Mouse (Mus musculus): Measurements from ENCODE around the gene Vmn1r214. TPM values are rescaled to one million over a fixed set of nuclear protein-coding genes. Genes with fewer than 3 reads are reported as not detected.

Vmn1r214 gene
- not detected for total RNA-seq (2021)
- long read RNA-seq, experiment 1, result 0 reads
- long read RNA-seq, experiment 2, result 0 reads

GRCm38 (mm10) chr13:23030118-23030517 lies at the start of gene Vmn1r214:
Gene Vmn1r214, plus strand, starts transcription at chr13:23030418.
- Histone ChIP-seq H3K27ac (no peak within 1 kb of the TSS), H3K4me3 (no peak within 1 kb of the TSS)
- intact Hi-C loops (cut with DNase I), result no loop called here
- no peak for TF ChIP-seq CTCF (IDR thresholded peaks at IDR 0.05)
- no peak for DNase-seq

- TF ChIP-seq CTCF (IDR thresholded peaks at IDR 0.05), result no peak
- Histone ChIP-seq H3K27ac (no peak overlapping the region), H3K4me3 (no peak overlapping the region)
- intact Hi-C loops (cut with DNase I), result no loop called here
- DNase-seq, result no peak
These were observed 39.9 kb upstream of the Vmn1r214 start for GRCm38 (mm10) chr13:22990214-22990891.

- intact Hi-C loops (cut with DNase I), result no loop called here
- Histone ChIP-seq H3K4me3 (no peak overlapping the region), H3K27ac (no peak overlapping the region)
- DNase-seq, result no peak
- no peak for TF ChIP-seq CTCF (IDR thresholded peaks at IDR 0.05)
These were observed 38.0 kb upstream of the Vmn1r214 start for GRCm38 (mm10) chr13:22992178-22992700.

- Histone ChIP-seq H3K4me3 (no peak overlapping the region), H3K27ac (no peak overlapping the region)
- DNase-seq, result no peak
- no peak for TF ChIP-seq CTCF (IDR thresholded peaks at IDR 0.05)
- intact Hi-C loops (cut with DNase I), result no loop called here
These were observed 37.5 kb upstream of the Vmn1r214 start for GRCm38 (mm10) chr13:22992721-22993120.

- H3K4me3 ChIP-seq, result no peak within 1 kb of the TSS
These were observed 22.9 kb upstream of the Vmn1r214 start, which contains the start of gene Vmn1r213 for GRCm38 (mm10) chr13:23007356-23007755. Gene Vmn1r213, plus strand, starts transcription at chr13:23007656.

GRCm38 (mm10) chr13:23018158-23018557 lies 12.1 kb upstream of the Vmn1r214 start:
- intact Hi-C loops (cut with DNase I), result no loop called here
- no peak for TF ChIP-seq CTCF (IDR thresholded peaks at IDR 0.05)
- no peak for DNase-seq
- no peak overlapping the region for H3K27ac ChIP-seq
- H3K4me3 ChIP-seq, result no peak overlapping the region

More at GRCm38 (mm10) chr13:23007356-23007755, 22.9 kb upstream of the Vmn1r214 start, which contains the start of gene Vmn1r213:
- intact Hi-C loops (cut with DNase I), result no loop called here
- no peak for TF ChIP-seq CTCF (IDR thresholded peaks at IDR 0.05)
- H3K27ac ChIP-seq, result no peak within 1 kb of the TSS
- DNase-seq, result no peak

GRCm38 (mm10) chr13:23024812-23025211 lies 5.4 kb upstream of the Vmn1r214 start:
- Histone ChIP-seq H3K4me3 (no peak overlapping the region), H3K27ac (no peak overlapping the region)
- intact Hi-C loops (cut with DNase I), result no loop called here
- no peak for DNase-seq
- no peak for TF ChIP-seq CTCF (IDR thresholded peaks at IDR 0.05)

- DNase-seq, result no peak
- TF ChIP-seq CTCF (IDR thresholded peaks at IDR 0.05), result no peak
- Histone ChIP-seq H3K27ac (no peak overlapping the region), H3K4me3 (no peak overlapping the region)
- intact Hi-C loops (cut with DNase I), result no loop called here
These were observed 27.6 kb downstream of the Vmn1r214 start for GRCm38 (mm10) chr13:23057778-23058177.

GRCm38 (mm10) chr13:23067725-23068124 lies 37.5 kb downstream of the Vmn1r214 start, which contains the start of gene Vmn1r215:
Gene Vmn1r215, plus strand, starts transcription at chr13:23068025.
- TF ChIP-seq CTCF (IDR thresholded peaks at IDR 0.05), result no peak
- H3K4me3 ChIP-seq, result no peak within 1 kb of the TSS
- H3K27ac ChIP-seq, result no peak within 1 kb of the TSS
- intact Hi-C loops (cut with DNase I), result no loop called here
- DNase-seq, result no peak

GRCm38 (mm10) chr13:23069312-23069711 lies 39.1 kb downstream of the Vmn1r214 start:
- no peak for TF ChIP-seq CTCF (IDR thresholded peaks at IDR 0.05)
- intact Hi-C loops (cut with DNase I), result no loop called here
- no peak for DNase-seq

More at GRCm38 (mm10) chr13:23069312-23069711, 39.1 kb downstream of the Vmn1r214 start:
- Histone ChIP-seq H3K27ac (no peak overlapping the region), H3K4me3 (no peak overlapping the region)

Other genes with a start within 250 kb of the Vmn1r214 start
- under 1 TPM in 1 of 2 experiments, not detected in 1; 0.05 TPM for gene Vmn1r209, start 220.7 kb upstream of the Vmn1r214 start, total RNA-seq (2021)
- not detected for gene Vmn1r210, start 199.1 kb upstream of the Vmn1r214 start, total RNA-seq (2021)
- not detected for gene Vmn1r211, start 172.9 kb upstream of the Vmn1r214 start, total RNA-seq (2021)
- not detected for gene Vmn1r212, start 146.2 kb upstream of the Vmn1r214 start, total RNA-seq (2021)
- gene Vmn1r213, start 22.8 kb upstream of the Vmn1r214 start, total RNA-seq (2021), result not detected
- gene Vmn1r215, start 37.6 kb downstream of the Vmn1r214 start, total RNA-seq (2021), result not detected
- gene Vmn1r217, start 87.8 kb downstream of the Vmn1r214 start, total RNA-seq (2021), result not detected
- not detected for gene Vmn1r218, start 102.7 kb downstream of the Vmn1r214 start, total RNA-seq (2021)
- not detected for gene Vmn1r219, start 128.9 kb downstream of the Vmn1r214 start, total RNA-seq (2021)
- not detected for gene Vmn1r220, start 157.6 kb downstream of the Vmn1r214 start, total RNA-seq (2021)
- not detected for gene Vmn1r221, start 183.7 kb downstream of the Vmn1r214 start, total RNA-seq (2021)
- gene Vmn1r222, start 205.5 kb downstream of the Vmn1r214 start, total RNA-seq (2021), result not detected
- gene Vmn1r223, start 216.7 kb downstream of the Vmn1r214 start, total RNA-seq (2021), result not detected

All from gastrocnemius, adult 2 months (tissue).